Mouse (Mus musculus): Measurements from ENCODE around the gene Asic1. TPM values are rescaled to one million over a fixed set of nuclear protein-coding genes. Genes with fewer than 3 reads are reported as not detected.

Gene Asic1
- polyA plus RNA-seq, 1 experiment from 2014 or later: 66.0 TPM

DNA sequence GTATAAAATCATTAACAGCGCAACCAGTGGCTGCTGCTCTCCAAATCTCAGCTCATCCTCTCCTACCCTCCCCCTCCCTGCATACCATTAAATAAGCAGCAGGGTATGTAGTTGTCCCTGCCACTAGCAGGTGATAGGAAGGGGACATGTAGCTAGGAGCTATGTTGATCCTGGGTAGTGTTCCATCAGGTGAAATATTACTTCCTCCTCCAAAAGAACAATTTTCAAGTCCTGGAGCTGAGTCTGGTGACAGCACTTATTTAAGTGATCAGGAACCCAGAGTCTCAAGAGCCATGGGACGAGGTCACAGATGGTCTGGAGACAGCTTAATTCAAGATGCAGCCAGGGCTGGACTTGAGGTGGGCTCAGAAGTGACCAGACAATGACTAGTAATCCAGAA lies 65.5 kb downstream of the Asic1 start:
- Histone ChIP-seq H3K9ac (replicated peaks; ENCODE audit: low read depth, low read length) (no peak overlapping the region), H3K27ac (ENCODE audit: low read depth, low read length) (no peak overlapping the region), H3K9me3 (ENCODE audit: control insufficient read depth, low read length) (no peaks in the 10 kb centered on the region), H3K27me3 (ENCODE audit: control insufficient read depth, insufficient read depth, low read length) (no peaks in the 10 kb centered on the region), H3K36me3 (ENCODE audit: control insufficient read depth, insufficient read depth, low read length) (peaks cover 53% of the 10 kb centered on the region), H3K4me3 (ENCODE audit: low read depth, low read length) (no peak overlapping the region), H3K4me1 (ENCODE audit: control insufficient read depth, insufficient read depth, low read length) (no peaks in the 10 kb centered on the region), H3K4me2 (ENCODE audit: low read depth, low read length) (no peak overlapping the region)
- no peak for ATAC-seq (ENCODE audit: low read depth)
- 91% methylated on average over 2 of the region's 2 CpGs for WGBS

DNA sequence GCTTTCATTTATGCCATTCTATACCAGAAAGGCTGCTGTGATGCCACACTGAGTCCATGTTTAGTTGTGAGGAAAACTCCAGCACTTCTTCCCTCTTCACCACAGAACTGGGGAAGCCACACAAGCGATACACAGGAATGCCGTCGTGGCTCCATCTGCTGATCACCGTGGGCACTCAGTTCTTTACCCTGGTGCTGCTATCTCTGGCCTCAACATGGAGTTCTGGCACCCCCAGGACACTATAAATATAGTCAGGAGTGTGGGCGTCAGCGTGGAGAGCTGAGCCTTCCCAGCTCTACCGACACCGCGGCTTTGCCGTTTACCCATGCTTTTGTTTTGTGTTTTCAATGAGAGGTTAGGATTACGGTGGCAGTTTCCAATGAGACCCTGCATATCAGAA lies 66.5 kb downstream of the Asic1 start:
- no peak overlapping the region for H3K4me3 ChIP-seq (ENCODE audit: low read depth, low read length)
- no peak overlapping the region for H3K9ac ChIP-seq (replicated peaks; ENCODE audit: low read depth, low read length)
- WGBS: 90% methylated on average over 11 of the region's 11 CpGs
- H3K4me1 ChIP-seq (ENCODE audit: control insufficient read depth, insufficient read depth, low read length): no peaks in the 10 kb centered on the region
- H3K4me2 ChIP-seq (ENCODE audit: low read depth, low read length): no peak overlapping the region
- peaks cover 60% of the 10 kb centered on the region for H3K36me3 ChIP-seq (ENCODE audit: control insufficient read depth, insufficient read depth, low read length)
- ATAC-seq (ENCODE audit: low read depth): no peak
- H3K27me3 ChIP-seq (ENCODE audit: control insufficient read depth, insufficient read depth, low read length): no peaks in the 10 kb centered on the region
- no peak overlapping the region for H3K27ac ChIP-seq (ENCODE audit: low read depth, low read length)
- H3K9me3 ChIP-seq (ENCODE audit: control insufficient read depth, low read length): no peaks in the 10 kb centered on the region

DNA sequence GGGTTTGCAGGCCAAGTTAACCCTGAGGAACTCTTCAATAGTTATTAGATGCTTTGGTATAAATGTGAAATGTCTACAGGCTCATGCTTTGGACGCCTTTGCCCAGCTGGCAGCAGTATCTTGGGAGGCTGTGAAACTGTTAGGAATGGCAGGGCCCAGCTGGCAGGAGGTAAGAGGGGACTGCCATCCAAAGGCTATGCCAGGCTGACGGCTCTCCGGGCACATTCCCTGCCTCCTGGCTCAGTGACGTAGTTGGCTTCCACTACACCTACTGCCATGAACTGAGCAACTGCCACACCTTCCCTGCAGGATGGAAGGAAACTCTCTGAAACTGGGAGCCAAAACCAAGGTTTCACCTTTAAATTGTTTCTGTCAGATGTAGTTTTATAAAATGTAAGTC lies 70.1 kb downstream of the Asic1 start:
- 92% methylated on average over 4 of the region's 4 CpGs for WGBS
- H3K4me1 ChIP-seq (ENCODE audit: control insufficient read depth, insufficient read depth, low read length): no peaks in the 10 kb centered on the region
- no peak overlapping the region for H3K4me2 ChIP-seq (ENCODE audit: low read depth, low read length)
- no peak for ATAC-seq (ENCODE audit: low read depth)
- H3K27me3 ChIP-seq (ENCODE audit: control insufficient read depth, insufficient read depth, low read length): no peaks in the 10 kb centered on the region
- H3K36me3 ChIP-seq (ENCODE audit: control insufficient read depth, insufficient read depth, low read length): peaks cover 57% of the 10 kb centered on the region
- no peak overlapping the region for H3K9ac ChIP-seq (replicated peaks; ENCODE audit: low read depth, low read length)
- no peak overlapping the region for H3K4me3 ChIP-seq (ENCODE audit: low read depth, low read length)
- H3K9me3 ChIP-seq (ENCODE audit: control insufficient read depth, low read length): no peaks in the 10 kb centered on the region
- no peak overlapping the region for H3K27ac ChIP-seq (ENCODE audit: low read depth, low read length)

Other genes with a start within 250 kb of the Asic1 start
- gene Nckap5l, start 212.6 kb upstream of the Asic1 start, polyA plus RNA-seq (2014; fragmentation: Nextera tagmentation; extraction: Ambion mirVana): 16.5 and 18.7 TPM in 2 replicates
- gene Bcdin3d, start 195.6 kb upstream of the Asic1 start, polyA plus RNA-seq (2014; fragmentation: Nextera tagmentation; extraction: Ambion mirVana): 19.7 and 20.2 TPM in 2 replicates
- gene Faim2, start 142.2 kb upstream of the Asic1 start, polyA plus RNA-seq (2014; fragmentation: Nextera tagmentation; extraction: Ambion mirVana): 24.0 and 32.0 TPM in 2 replicates
- not detected in 2 replicates for gene Aqp2, start 91.3 kb upstream of the Asic1 start, polyA plus RNA-seq (2014; fragmentation: Nextera tagmentation; extraction: Ambion mirVana)
- 1.4 and 2.1 TPM in 2 replicates for gene Aqp5, start 79.6 kb upstream of the Asic1 start, polyA plus RNA-seq (2014; fragmentation: Nextera tagmentation; extraction: Ambion mirVana)
- 1.4 and 1.6 TPM in 2 replicates for gene Aqp6, start 69.0 kb upstream of the Asic1 start, polyA plus RNA-seq (2014; fragmentation: Nextera tagmentation; extraction: Ambion mirVana)
- gene Racgap1, start 18.7 kb upstream of the Asic1 start, polyA plus RNA-seq (2014; fragmentation: Nextera tagmentation; extraction: Ambion mirVana): 45.9 and 65.6 TPM in 2 replicates
- 110 TPM in 2 replicates for gene Smarcd1, start 31.8 kb downstream of the Asic1 start, polyA plus RNA-seq (2014; fragmentation: Nextera tagmentation; extraction: Ambion mirVana)
- gene Gm17349, start 35.1 kb downstream of the Asic1 start, polyA plus RNA-seq (2014; fragmentation: Nextera tagmentation; extraction: Ambion mirVana): not detected in 2 replicates
- 1.2 and 1.3 TPM in 2 replicates for gene Gpd1, start 47.1 kb downstream of the Asic1 start, polyA plus RNA-seq (2014; fragmentation: Nextera tagmentation; extraction: Ambion mirVana)
- 196 and 204 TPM in 2 replicates for gene Cox14, start 55.2 kb downstream of the Asic1 start, polyA plus RNA-seq (2014; fragmentation: Nextera tagmentation; extraction: Ambion mirVana)
- gene Cers5, start 102.5 kb downstream of the Asic1 start, polyA plus RNA-seq (2014; fragmentation: Nextera tagmentation; extraction: Ambion mirVana): 82.5 and 83.3 TPM in 2 replicates
- 14.9 and 20.4 TPM in 2 replicates for gene Lima1, start 205.1 kb downstream of the Asic1 start, polyA plus RNA-seq (2014; fragmentation: Nextera tagmentation; extraction: Ambion mirVana)